Mouse (Mus musculus): ENCODE data around the gene Fgf4. TPM values are rescaled to one million over a fixed set of nuclear protein-coding genes. Genes with fewer than 3 reads are reported as not detected.

Fgf4 gene
- polyA plus RNA-seq, 1 experiment, result not detected

DNA sequence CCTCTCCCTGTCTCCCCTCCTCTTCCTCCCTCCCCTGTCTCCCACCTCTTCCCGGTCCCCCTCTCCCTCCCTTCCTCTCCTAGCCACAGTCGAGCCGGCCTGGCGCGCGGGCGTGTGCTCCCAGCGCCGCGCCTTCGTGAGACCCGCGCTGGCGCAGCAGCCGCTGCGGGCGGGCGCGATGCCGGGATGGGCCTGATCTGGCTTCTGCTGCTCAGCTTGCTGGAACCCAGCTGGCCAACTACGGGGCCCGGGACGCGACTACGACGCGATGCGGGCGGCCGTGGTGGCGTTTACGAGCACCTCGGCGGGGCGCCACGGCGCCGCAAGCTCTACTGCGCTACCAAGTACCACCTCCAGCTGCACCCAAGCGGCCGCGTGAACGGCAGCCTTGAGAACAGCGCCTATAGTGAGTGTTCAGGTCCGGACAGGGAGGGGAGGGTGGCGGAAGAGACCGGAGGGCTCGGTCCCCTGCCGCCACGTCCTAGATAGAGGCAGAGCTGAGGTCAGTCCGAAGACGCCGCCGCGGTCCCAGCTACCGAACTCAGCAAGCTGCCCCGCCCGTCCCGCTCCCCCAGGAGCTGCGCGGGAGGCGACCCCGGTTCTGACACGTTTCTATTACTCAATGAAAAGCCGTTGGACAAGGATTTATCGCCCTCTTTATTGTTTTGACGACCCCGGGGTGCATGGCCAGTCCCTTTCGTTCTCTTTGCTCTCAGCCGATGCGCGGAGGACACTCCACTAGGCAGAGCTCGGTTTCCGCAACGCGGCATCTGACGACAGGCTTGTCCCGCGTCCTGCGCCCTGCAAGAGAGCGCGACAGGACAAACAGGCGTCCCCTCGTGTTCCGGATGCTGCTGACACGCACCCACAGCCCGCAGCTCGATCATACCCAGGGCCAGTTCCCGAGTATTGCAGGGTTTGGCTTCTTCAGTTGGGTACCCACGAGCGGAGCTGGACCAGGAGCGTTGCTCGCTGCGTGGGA, 8.4 kb upstream of the Fgf4 start:
- no peak for TF ChIP-seq CTCF (IDR thresholded peaks at IDR 0.05; ENCODE audit: borderline replicate concordance, insufficient read depth, low read length)
- no peak for TF ChIP-seq POLR2A (IDR thresholded peaks at IDR 0.05; ENCODE audit: low read depth, low read length)
- Histone ChIP-seq H3K27ac (ENCODE audit: insufficient read depth, low read length) (no peak overlapping the region), H3K4me1 (ENCODE audit: control insufficient read depth, insufficient read depth, low read length) (no peaks in the 10 kb centered on the region), H3K4me3 (ENCODE audit: insufficient read depth, low read length) (no peak overlapping the region)

DNA sequence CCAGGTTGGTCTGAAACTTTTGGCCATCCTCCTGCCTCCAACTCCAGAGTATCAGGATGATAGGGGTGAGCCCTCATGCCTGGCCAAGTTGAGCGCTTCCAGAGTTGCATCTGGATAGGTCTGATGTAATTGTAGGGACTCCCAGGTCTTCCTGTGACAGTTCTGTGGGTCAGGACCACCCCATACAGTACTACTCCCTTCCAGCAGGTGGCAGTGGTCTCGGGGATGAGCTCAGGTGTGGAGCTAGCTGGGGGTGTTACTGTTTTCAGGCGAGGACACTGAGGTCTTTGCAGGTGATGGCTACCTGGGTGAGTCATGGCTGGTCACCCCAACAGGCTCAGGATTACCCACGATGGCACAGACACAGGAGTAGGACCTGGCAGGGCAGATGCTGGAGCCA, 1.0 kb upstream of the Fgf4 start:
- no peak overlapping the region for H3K4me3 ChIP-seq (ENCODE audit: insufficient read depth, low read length)
- no peaks in the 10 kb centered on the region for H3K4me1 ChIP-seq (ENCODE audit: control insufficient read depth, insufficient read depth, low read length)
- TF ChIP-seq CTCF (IDR thresholded peaks at IDR 0.05; ENCODE audit: borderline replicate concordance, insufficient read depth, low read length) (peak; percentile 70; the same call in 1 of the 2 replicates), POLR2A (IDR thresholded peaks at IDR 0.05; ENCODE audit: low read depth, low read length) (no peak)
- no peak overlapping the region for H3K27ac ChIP-seq (ENCODE audit: insufficient read depth, low read length)

DNA sequence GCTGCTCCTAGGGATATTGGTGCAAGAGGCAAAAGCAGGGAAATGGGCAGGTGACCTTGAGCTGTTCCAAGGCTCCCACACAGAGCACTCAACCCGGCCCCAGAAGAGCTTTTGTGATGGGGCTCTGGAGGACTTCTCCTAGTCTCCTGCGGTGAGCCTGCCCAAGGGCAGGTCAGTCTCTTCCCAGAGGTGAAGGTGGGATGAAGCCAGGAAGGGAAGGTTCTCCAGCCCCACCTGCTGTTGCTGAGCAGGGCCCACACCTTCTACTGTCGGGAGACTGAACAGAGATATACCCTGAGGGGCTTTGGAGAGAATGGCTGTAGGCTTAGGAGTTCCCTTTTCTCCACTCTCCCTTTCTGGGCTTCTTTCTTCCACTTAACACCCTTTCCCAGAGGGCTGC, 4.2 kb downstream of the Fgf4 start:
- TF ChIP-seq CTCF (IDR thresholded peaks at IDR 0.05; ENCODE audit: borderline replicate concordance, insufficient read depth, low read length) (no peak), POLR2A (IDR thresholded peaks at IDR 0.05; ENCODE audit: low read depth, low read length) (no peak)
- no peak overlapping the region for H3K27ac ChIP-seq (ENCODE audit: insufficient read depth, low read length)

GRCm38 (mm10) chr7:144854966-144855365, 7.8 kb downstream of the Fgf4 start:
- H3K4me1 ChIP-seq (ENCODE audit: control insufficient read depth, insufficient read depth, low read length), result no peaks in the 10 kb centered on the region
- H3K4me3 ChIP-seq (ENCODE audit: insufficient read depth, low read length), result no peak overlapping the region
- no peak overlapping the region for H3K27ac ChIP-seq (ENCODE audit: insufficient read depth, low read length)
- TF ChIP-seq POLR2A (IDR thresholded peaks at IDR 0.05; ENCODE audit: low read depth, low read length) (no peak), CTCF (IDR thresholded peaks at IDR 0.05; ENCODE audit: borderline replicate concordance, insufficient read depth, low read length) (no peak)

More for the DNA sequence above, 4.2 kb downstream of the Fgf4 start:
- Histone ChIP-seq H3K4me3 (ENCODE audit: insufficient read depth, low read length) (no peak overlapping the region), H3K4me1 (ENCODE audit: control insufficient read depth, insufficient read depth, low read length) (no peaks in the 10 kb centered on the region)

- no peak for TF ChIP-seq CTCF (IDR thresholded peaks at IDR 0.05; ENCODE audit: borderline replicate concordance, insufficient read depth, low read length)
- no peak for TF ChIP-seq POLR2A (IDR thresholded peaks at IDR 0.05; ENCODE audit: low read depth, low read length)
- Histone ChIP-seq H3K4me3 (ENCODE audit: insufficient read depth, low read length) (no peak overlapping the region), H3K27ac (ENCODE audit: insufficient read depth, low read length) (no peak overlapping the region), H3K4me1 (ENCODE audit: control insufficient read depth, insufficient read depth, low read length) (no peaks in the 10 kb centered on the region)
Observed at GRCm38 (mm10) chr7:144857158-144857557, 10.0 kb downstream of the Fgf4 start.

DNA sequence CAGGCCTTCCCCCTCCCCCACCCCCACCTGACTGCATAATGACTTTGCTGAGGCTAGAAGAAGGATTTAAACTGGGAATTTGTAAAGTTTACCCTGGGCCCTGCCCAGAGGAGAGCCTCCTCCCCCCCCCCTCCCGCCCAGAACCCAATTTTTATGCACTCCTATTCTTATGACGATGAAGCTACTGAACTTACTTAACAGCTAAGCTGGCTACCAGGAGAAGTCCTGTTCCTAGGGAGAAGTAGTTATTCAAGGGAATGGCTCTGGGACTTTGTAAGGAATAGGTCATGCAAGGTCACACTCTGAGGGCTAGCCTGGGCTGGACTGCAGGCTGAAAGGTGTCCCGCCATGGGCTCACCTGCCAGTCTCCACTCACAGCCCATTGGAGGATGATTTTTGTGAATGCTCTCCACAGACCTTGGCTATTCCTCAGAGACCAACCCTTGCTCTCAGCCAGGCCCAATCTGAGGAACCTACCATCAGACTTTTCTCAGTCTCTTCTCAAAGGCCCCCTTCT, 10.7 kb downstream of the Fgf4 start:
- H3K27ac ChIP-seq (ENCODE audit: insufficient read depth, low read length), result no peak overlapping the region
- TF ChIP-seq POLR2A (IDR thresholded peaks at IDR 0.05; ENCODE audit: low read depth, low read length), result no peak
- TF ChIP-seq CTCF (IDR thresholded peaks at IDR 0.05; ENCODE audit: borderline replicate concordance, insufficient read depth, low read length), result no peak
- H3K4me3 ChIP-seq (ENCODE audit: insufficient read depth, low read length), result no peak overlapping the region

GRCm38 (mm10) chr7:144858702-144859101, 11.5 kb downstream of the Fgf4 start:
- Histone ChIP-seq H3K4me1 (ENCODE audit: control insufficient read depth, insufficient read depth, low read length) (no peaks in the 10 kb centered on the region), H3K27ac (ENCODE audit: insufficient read depth, low read length) (no peak overlapping the region), H3K4me3 (ENCODE audit: insufficient read depth, low read length) (no peak overlapping the region)
- TF ChIP-seq CTCF (IDR thresholded peaks at IDR 0.05; ENCODE audit: borderline replicate concordance, insufficient read depth, low read length) (no peak), POLR2A (IDR thresholded peaks at IDR 0.05; ENCODE audit: low read depth, low read length) (no peak)

More for the DNA sequence above, 10.7 kb downstream of the Fgf4 start:
- no peaks in the 10 kb centered on the region for H3K4me1 ChIP-seq (ENCODE audit: control insufficient read depth, insufficient read depth, low read length)

DNA sequence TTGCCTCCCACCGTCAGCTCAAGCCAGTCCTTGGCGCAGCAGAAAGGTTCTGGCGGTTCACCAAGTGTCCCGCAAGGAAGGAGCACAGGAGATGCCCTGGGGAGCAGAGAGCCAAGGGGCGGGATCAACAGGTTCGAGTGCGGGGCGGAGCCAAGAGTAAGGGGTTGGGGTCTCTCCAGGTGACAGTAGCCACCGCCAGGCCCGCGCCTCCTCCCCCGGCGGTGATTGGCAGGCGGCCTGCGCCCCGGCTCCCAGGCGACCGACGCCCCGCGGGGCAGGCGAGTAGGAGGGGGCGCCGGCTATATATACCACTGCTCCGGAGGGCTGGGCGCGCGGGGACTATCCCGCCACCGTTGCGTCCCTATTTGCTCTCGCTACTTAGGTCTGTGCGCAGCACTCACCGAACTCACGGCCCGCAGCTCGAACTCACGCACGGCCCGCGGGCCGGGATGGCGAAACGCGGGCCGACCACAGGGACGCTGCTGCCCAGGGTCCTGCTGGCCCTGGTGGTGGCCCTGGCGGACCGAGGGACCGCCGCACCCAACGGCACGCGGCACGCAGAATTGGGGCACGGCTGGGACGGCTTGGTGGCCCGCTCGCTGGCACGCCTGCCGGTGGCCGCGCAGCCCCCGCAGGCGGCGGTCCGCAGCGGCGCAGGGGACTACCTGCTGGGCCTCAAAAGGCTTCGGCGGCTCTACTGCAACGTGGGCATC, 14.0 kb downstream of the Fgf4 start:
- TF ChIP-seq CTCF (IDR thresholded peaks at IDR 0.05; ENCODE audit: borderline replicate concordance, insufficient read depth, low read length), result no peak
- TF ChIP-seq POLR2A (IDR thresholded peaks at IDR 0.05; ENCODE audit: low read depth, low read length), result no peak
- Histone ChIP-seq H3K4me1 (ENCODE audit: control insufficient read depth, insufficient read depth, low read length) (no peaks in the 10 kb centered on the region), H3K4me3 (ENCODE audit: insufficient read depth, low read length) (no peak overlapping the region)

GRCm38 (mm10) chr7:144861769-144862070, 14.6 kb downstream of the Fgf4 start:
- Histone ChIP-seq H3K4me1 (ENCODE audit: control insufficient read depth, insufficient read depth, low read length) (no peaks in the 10 kb centered on the region), H3K4me3 (ENCODE audit: insufficient read depth, low read length) (no peak overlapping the region), H3K27ac (ENCODE audit: insufficient read depth, low read length) (no peak overlapping the region)
- no peak for TF ChIP-seq CTCF (IDR thresholded peaks at IDR 0.05; ENCODE audit: borderline replicate concordance, insufficient read depth, low read length)
- TF ChIP-seq POLR2A (IDR thresholded peaks at IDR 0.05; ENCODE audit: low read depth, low read length), result no peak

More for the DNA sequence above, 14.0 kb downstream of the Fgf4 start:
- H3K27ac ChIP-seq (ENCODE audit: insufficient read depth, low read length), result no peak overlapping the region
